Mouse (Mus musculus) liver, embryonic 12.5 days (tissue): Measurements from ENCODE around the gene Rras. TPM values are rescaled to one million over a fixed set of nuclear protein-coding genes. Genes with fewer than 3 reads are reported as not detected.

Experiments
- ATAC-seq: fragments of 200-750 bp; cut with Nextera tagmentation; 2 replicates; pipeline ENCODE4 v1.8.0; 2017; ENCODE audit warnings: moderate number of reproducible peaks, mild to moderate bottlenecking, moderate library complexity
- H3K27ac ChIP-seq: fragments of 300-500 bp; sonication (generic); 2 replicates; pipeline ENCODE4 v1.5.1; 2016; ENCODE audit warnings: mild to moderate bottlenecking
- H3K27me3 ChIP-seq: fragments of 300-500 bp; sonication (generic); replicated peaks from 2 replicates; pipeline ENCODE4 v1.6.1; 2016; ENCODE audit warnings: mild to moderate bottlenecking, moderate library complexity
- H3K36me3 ChIP-seq: fragments of 300-500 bp; sonication (generic); 2 replicates; pipeline ENCODE4 v1.6.1; 2016; ENCODE audit warnings: mild to moderate bottlenecking, moderate library complexity
- H3K4me1 ChIP-seq: fragments of 300-500 bp; sonication (generic); 2 replicates; pipeline ENCODE4 v1.6.1; 2016
- H3K4me2 ChIP-seq: fragments of 300-500 bp; sonication (generic); 2 replicates; pipeline ENCODE4 v1.6.1; 2016; ENCODE audit warnings: mild to moderate bottlenecking, moderate library complexity
- H3K4me3 ChIP-seq: fragments of 300-500 bp; sonication (generic); 2 replicates; pipeline ENCODE4 v1.5.1; 2016; ENCODE audit warnings: mild to moderate bottlenecking, moderate library complexity
- H3K9ac ChIP-seq: fragments of 300-500 bp; sonication (generic); 2 replicates; pipeline ENCODE4 v1.6.1; 2016; ENCODE audit warnings: mild to moderate bottlenecking, moderate library complexity
- H3K9me3 ChIP-seq: fragments of 300-500 bp; sonication (generic); replicated peaks from 2 replicates; pipeline ENCODE4 v1.6.1; 2016; ENCODE audit warnings: mild to moderate bottlenecking, moderate library complexity
- WGBS: fragments of 180-500 bp; shearing (Covaris S2); methylation state at CpG from one replicate; pipeline ENCODE4 v1.1.7; 2016; ENCODE audit not compliant: insufficient replicate concordance; 5-methylcytosine and 5-hydroxymethylcytosine counted together
- polyA plus RNA-seq: library from polyadenylated mRNA; unstranded; fragments of >200 nt; fragmentation: Nextera tagmentation; extraction: Ambion mirVana; gene quantifications from 2 replicates; pipeline ENCODE4 v1.2.1, GENCODE M21; 2016

The Rras gene
- polyA plus RNA-seq = 13.9 and 15.5 TPM in 2 replicates

DNA sequence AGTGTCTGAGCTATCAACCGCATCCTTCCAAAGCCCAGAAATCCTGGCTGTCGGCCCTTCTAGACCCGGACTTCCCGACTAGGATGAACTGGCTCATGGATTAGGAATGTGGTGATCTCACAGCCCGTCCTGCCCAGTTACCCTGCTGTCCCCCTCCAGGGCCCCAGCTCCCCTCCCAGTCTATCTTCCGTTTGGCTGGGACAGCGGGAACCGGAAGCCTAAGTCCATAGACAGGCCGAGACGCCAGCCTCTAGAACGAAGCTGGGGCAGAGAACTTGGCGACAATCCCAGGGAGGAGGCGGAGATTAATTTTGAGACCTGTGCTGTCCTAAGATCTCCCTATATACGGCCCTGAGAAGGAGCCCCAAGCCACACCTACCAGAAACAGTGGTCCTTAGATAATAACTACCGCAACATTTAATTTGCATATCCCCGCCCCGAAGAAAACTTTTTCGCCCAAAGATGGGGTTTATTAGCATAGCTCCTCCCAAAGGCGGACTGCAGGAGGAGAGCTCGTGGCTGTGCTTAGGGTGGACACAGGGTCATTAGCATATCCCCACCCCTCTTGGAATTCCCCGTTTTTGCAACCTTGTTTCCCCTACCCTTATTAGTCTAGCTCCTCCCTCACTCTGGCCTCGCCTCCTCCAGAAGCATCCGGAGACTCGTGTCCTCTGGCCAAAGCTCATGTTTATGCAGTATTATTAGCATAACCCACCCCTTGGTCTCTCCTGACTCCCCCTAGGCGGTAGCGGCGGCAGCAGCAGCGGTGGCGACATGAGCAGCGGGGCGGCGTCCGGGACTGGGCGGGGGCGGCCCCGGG is at the start of gene Rras:
Rras (plus strand) TSS at position 720 of the 820 bp plus-strand sequence.
- H3K9me3 ChIP-seq = no peaks in the 10 kb centered on the region
- peak within 1 kb of the TSS; percentile 98 for H3K4me2 ChIP-seq
- H3K36me3 ChIP-seq = peaks cover 15% of the 10 kb centered on the region
- H3K27me3 ChIP-seq = peaks cover 36% of the 10 kb centered on the region
- ATAC-seq = peak; percentile 88
- H3K27ac ChIP-seq = peak within 1 kb of the TSS; percentile 92
- peak within 1 kb of the TSS; percentile 93 for H3K4me3 ChIP-seq
- WGBS = under 1% methylated on average over 36 of the region's 36 CpGs
- H3K4me1 ChIP-seq = peaks cover 52% of the 10 kb centered on the region
- peak within 1 kb of the TSS; percentile 96 for H3K9ac ChIP-seq

DNA sequence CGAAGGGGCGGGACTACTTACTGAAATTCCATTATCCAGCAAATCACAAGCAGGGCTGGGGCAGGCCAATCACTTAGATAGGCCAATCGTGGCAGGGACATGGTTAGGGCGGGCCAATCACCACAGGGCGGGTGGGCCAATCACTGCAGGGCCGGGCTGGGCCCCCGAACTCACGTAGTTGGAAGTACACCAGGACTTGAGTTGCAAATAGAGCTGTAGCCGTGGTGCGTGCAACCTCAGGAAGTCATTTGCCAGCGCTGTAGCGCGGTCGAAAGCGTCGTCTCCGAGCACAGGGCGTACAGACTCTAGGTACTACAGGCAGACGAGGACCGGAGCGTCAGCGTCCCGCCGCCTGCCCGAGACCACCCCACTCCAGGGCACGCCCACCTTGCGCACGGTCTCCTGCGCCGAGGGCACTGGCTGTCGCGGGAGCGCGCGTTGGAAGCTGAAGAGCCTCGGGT is 47.5 kb upstream of the Rras start:
- Histone ChIP-seq H3K27me3 (0 out of 2 replicates have a peak, but pooled peaks cover 10% of the 10 kb centered on the region), H3K9me3 (no peaks in the 10 kb centered on the region), H3K4me2 (peak overlapping the region; percentile 82), H3K4me3 (peak overlapping the region; percentile 55), H3K27ac (peak overlapping the region; percentile 63; the same call in 1 of the 2 replicates), H3K4me1 (peaks cover 57% of the 10 kb centered on the region), H3K9ac (peak overlapping the region; percentile 47), H3K36me3 (peaks cover 2% of the 10 kb centered on the region; the same call in 1 of the 2 replicates)
- peak; percentile 87 for ATAC-seq
- under 1% methylated on average over 36 of the region's 36 CpGs for WGBS

DNA sequence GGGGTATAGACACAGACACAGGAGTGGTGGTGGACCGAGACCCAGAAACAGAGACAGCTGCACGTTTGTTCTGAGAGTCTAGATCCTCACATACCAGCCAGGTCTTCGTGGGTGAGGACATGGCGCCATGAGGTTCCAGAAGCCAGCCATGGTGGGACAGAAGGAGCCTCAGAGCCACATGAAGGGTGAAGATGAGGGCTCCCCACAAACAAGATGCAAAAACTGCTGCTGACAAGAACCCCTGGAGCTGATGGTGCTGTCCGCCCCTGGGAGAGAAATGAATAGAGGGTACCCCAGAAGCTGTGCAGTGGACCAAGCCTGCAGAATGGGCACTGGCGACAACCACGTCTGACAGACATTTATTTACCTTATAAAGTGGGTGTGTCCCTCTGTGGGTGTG is 46.6 kb upstream of the Rras start:
- 53% methylated on average over 7 of the region's 7 CpGs for WGBS
- peak overlapping the region; percentile 55; the same call in 1 of the 2 replicates for H3K4me3 ChIP-seq

DNA sequence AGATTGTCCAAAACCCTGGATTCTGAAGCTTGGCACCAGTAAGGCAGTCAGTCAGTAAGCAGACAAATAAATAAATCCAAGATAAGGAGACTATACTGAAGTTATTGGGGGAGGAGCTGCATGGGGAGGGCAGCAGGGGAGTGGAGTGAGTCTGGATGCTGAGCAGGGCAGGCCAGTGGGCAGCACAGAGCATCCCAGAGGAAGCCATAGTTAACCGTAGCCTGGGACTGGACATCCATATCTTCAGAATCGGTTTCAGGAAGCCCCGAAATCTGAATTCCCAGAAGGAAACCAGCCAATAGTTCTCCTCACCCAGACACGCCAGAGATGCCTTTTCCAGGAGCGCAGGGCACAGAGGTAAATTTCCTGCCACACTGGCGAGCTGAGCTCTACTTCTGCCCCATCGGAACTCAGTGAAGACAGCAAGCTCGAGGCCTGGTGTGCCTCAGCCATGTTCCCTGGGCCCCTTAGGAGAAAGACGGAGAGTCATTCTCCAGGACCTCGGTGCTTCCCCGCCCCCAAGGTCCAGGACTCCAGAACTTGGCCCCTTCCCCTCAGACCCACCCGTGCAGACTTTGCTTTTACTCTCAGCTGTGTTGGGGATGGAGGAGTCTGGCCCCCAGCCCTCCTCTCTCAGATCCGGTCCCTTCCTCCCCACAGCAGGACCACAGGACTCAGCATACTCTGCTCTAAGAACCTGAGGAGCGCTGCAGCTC is 44.2 kb upstream of the Rras start:
- Histone ChIP-seq H3K4me3 (peak overlapping the region; percentile 40), H3K9me3 (no peaks in the 10 kb centered on the region), H3K4me2 (peak overlapping the region; percentile 68), H3K36me3 (peaks cover 35% of the 10 kb centered on the region), H3K4me1 (peaks cover 51% of the 10 kb centered on the region), H3K27me3 (0 out of 2 replicates have a peak, but pooled peaks cover 10% of the 10 kb centered on the region), H3K27ac (peak overlapping the region; percentile 58; the same call in 1 of the 2 replicates), H3K9ac (peak overlapping the region; percentile 38; the same call in 1 of the 2 replicates)
- WGBS = 49% methylated on average over 14 of the region's 14 CpGs
- no peak for ATAC-seq

More for the DNA sequence above, 46.6 kb upstream of the Rras start:
- Histone ChIP-seq H3K36me3 (peaks cover 10% of the 10 kb centered on the region), H3K27me3 (0 out of 2 replicates have a peak, but pooled peaks cover 10% of the 10 kb centered on the region), H3K27ac (no peak overlapping the region), H3K9me3 (no peaks in the 10 kb centered on the region), H3K4me1 (peaks cover 66% of the 10 kb centered on the region), H3K4me2 (peak overlapping the region; percentile 82), H3K9ac (no peak overlapping the region)
- no peak for ATAC-seq

DNA sequence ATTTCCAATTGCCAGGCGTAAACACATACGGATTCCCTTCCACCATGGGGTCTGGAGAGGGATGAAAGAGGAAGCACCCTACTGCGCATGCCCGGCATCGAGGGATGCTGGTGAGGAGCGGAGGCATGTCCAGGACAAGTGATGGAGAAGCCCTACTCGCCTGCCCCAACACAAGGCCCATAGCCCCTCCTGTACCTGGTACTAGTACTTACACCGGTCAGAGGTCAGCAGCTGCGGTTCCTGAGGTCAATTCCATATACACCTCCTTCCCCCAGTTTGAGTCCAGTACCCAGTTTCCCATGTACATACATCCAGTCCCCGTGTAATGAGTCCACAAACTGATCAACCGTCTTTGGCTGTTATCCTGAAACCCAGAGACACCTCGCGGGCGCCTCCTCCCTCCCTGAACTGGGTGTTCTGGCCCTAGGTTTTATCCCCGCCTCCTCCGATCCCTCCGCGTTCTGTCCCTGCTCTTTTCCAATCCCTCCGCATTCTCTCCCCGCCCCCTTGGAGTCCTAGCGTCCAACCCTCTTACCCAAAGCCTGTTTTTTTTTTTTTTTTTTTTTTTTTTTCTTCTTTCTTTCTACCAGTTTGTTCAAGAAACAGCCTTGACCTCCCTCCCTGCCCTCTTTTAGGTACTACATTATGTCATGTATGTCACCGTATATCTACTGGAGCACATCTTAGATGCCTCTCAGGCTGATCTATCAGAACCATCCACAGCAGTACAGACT is 43.2 kb upstream of the Rras start, which contains the start of gene Cpt1c:
Cpt1c (minus strand) TSS at position 469 of the 734 bp plus-strand sequence.
- H3K4me1 ChIP-seq = peaks cover 51% of the 10 kb centered on the region
- WGBS = 7% methylated on average over 22 of the region's 22 CpGs
- peak; percentile 40; the same call in 1 of the 2 replicates for ATAC-seq

DNA sequence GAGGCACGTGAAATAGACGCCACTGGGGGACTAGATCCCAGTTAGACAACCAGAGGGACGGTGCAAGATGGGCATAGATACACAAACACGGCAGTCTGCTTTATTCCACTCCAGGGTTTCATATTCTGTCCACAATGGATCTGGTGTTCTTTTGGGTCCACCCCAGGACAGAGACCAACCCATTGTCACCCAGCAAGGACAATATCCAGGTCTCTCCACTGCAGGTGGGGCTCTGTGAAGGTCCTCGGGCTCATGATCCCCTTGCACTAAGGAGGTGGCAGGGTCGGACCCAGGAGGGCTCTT is 42.7 kb upstream of the Rras start:
- Histone ChIP-seq H3K4me3 (peak overlapping the region; percentile 40; the same call in 1 of the 2 replicates), H3K4me1 (peaks cover 46% of the 10 kb centered on the region), H3K27me3 (0 out of 2 replicates have a peak, but pooled peaks cover 10% of the 10 kb centered on the region), H3K36me3 (peaks cover 50% of the 10 kb centered on the region), H3K9me3 (no peaks in the 10 kb centered on the region), H3K4me2 (peak overlapping the region; percentile 68), H3K9ac (no peak overlapping the region), H3K27ac (peak overlapping the region; percentile 59)
- no peak for ATAC-seq
- WGBS = 28% methylated on average over 6 of the region's 6 CpGs

More for the DNA sequence above, 43.2 kb upstream of the Rras start, which contains the start of gene Cpt1c:
- peaks cover 44% of the 10 kb centered on the region for H3K36me3 ChIP-seq
- H3K27me3 ChIP-seq = 0 out of 2 replicates have a peak, but pooled peaks cover 10% of the 10 kb centered on the region
- H3K4me2 ChIP-seq = peak within 1 kb of the TSS; percentile 68
- H3K9ac ChIP-seq = peak within 1 kb of the TSS; percentile 47
- peak within 1 kb of the TSS; percentile 40 for H3K4me3 ChIP-seq
- no peaks in the 10 kb centered on the region for H3K9me3 ChIP-seq
- peak within 1 kb of the TSS; percentile 59 for H3K27ac ChIP-seq

DNA sequence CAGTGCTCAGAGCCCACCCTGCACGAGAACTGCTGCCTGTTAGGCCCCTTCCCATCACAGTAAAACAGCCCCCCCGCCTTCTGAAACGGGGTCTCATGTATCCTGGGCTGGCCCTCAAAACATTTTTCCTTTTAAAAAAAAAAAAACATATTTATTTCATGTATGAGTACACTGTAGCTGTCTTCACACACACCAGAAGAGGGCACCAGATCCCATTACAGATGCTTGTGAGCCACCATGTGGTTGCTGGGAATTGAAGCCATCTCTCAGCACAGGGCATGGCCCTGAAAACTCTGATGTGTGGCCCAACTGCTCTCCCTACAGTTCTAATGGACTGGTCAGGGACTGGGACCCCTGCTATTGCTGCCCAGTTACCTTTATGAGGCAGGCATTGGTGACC is 39.5 kb upstream of the Rras start:
- no peak for ATAC-seq
- Histone ChIP-seq H3K36me3 (peaks cover 82% of the 10 kb centered on the region), H3K9me3 (no peaks in the 10 kb centered on the region), H3K4me2 (no peak overlapping the region), H3K9ac (no peak overlapping the region), H3K4me3 (no peak overlapping the region), H3K27me3 (no peaks in the 10 kb centered on the region), H3K27ac (no peak overlapping the region), H3K4me1 (peaks cover 31% of the 10 kb centered on the region)
- 87% methylated on average over 3 of the region's 3 CpGs for WGBS

DNA sequence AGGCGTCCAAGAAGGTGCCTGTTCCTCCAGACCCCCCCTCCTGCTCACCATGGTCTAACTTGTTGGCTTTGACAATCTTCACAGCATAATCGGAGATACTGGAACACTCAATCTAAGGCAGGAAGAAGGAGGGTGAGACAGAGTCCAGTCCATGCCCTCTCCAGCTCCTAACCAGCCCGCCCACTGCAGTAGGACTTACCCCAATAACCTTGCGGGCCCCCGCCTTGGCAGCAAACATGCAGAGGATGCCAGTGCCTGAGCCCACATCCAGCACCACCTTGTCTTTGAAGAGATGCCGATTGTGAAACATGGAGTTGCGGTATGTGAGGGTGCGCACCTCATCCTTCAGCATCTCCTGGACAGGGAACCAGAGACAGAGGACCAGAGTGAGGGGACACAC is 36.2 kb upstream of the Rras start:
- Histone ChIP-seq H3K36me3 (peaks cover 78% of the 10 kb centered on the region), H3K4me1 (peaks cover 28% of the 10 kb centered on the region), H3K9me3 (no peaks in the 10 kb centered on the region), H3K9ac (no peak overlapping the region), H3K27me3 (no peaks in the 10 kb centered on the region), H3K4me2 (no peak overlapping the region), H3K4me3 (no peak overlapping the region), H3K27ac (no peak overlapping the region)
- 79% methylated on average over 8 of the region's 8 CpGs for WGBS
- no peak for ATAC-seq

DNA sequence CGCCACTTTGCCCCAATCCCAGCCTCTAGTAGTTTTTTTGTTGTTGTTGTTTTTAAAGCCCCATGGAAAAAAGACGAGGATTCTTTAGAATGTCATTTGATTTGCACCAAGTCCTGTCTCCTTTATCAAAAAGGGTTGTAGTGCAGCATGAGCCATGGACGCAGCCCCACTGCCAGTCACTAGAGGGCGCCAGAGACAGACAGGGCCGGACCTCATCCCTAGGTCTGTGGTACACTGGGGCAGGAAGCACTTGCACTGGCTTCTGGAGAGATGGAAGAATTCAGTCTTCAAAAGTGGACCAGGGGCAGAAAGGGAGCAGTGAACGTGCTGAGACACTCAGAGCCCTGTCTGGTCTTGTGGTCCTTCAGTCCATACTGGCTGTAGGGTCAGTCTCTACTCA is 34.7 kb upstream of the Rras start:
- Histone ChIP-seq H3K9me3 (no peaks in the 10 kb centered on the region), H3K36me3 (peaks cover 63% of the 10 kb centered on the region), H3K4me3 (no peak overlapping the region), H3K27me3 (no peaks in the 10 kb centered on the region), H3K27ac (0 out of 2 replicates have a peak overlapping the region, but pooled peaks have one; percentile 91), H3K4me1 (peaks cover 37% of the 10 kb centered on the region), H3K4me2 (no peak overlapping the region), H3K9ac (no peak overlapping the region)
- WGBS = 25% methylated on average over 6 of the region's 6 CpGs
- ATAC-seq = no peak

DNA sequence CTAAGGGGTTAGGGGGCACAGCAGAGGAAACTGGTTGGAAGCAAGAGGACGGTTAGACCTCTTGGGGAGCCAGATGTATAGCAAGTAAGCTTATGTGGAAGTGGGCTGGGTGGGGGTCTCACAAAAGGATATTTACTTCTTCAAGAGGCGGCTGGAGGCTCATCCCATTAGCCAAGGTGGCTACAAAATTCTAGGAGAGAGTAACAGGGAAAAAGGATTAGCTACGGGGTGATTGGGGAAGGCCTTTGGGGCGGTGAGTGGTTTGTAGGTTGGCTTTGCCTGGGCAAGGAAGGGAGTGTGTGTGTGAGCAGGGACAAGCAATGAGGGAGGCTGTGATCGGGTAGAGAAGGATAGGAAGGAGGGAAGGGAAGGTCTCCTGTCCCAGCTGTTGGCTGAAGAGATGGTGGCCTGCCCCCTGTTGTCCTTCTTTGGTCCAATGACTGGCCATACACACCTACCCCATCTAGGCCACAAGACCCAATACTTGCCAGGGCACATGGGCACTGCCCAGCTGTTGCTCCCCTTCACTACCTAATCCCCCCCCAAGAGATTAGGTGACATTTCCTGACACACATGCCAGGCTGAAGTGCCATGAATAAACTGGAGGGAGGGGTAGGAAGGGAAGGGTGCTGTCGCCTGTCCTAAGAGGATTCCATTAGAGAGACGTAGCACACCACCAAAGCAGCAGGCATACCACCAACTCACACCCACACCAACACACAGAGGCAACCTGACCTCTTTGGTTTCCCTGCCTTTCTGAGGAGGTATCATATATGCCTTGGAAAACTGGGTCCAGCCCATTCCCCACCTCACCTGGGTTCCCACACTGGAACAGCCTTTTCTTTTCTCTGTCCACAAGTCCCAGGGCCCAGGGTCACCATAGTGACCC is 33.6 kb upstream of the Rras start:
- Histone ChIP-seq H3K27me3 (no peaks in the 10 kb centered on the region), H3K4me3 (peak overlapping the region; percentile 85), H3K9ac (peak overlapping the region; percentile 92; the same call in 1 of the 2 replicates), H3K36me3 (peaks cover 52% of the 10 kb centered on the region), H3K4me2 (peak overlapping the region; percentile 99), H3K4me1 (peaks cover 46% of the 10 kb centered on the region), H3K9me3 (no peaks in the 10 kb centered on the region), H3K27ac (peak overlapping the region; percentile 91)
- no peak for ATAC-seq
- WGBS = 82% methylated on average over 7 of the region's 7 CpGs
